Mouse (Mus musculus) ovary, adult 18-20 months (tissue): Measurements from ENCODE around the gene Slfn4.
"Not testable (repeated sequence)": the region's sequence is repeated elsewhere in the genome, so short reads cannot be mapped to it uniquely, and the experiment has no call there.

Experiments
- DNase-seq: peaks from one replicate; pipeline ENCODE4 v3.0.0; 2022; ENCODE audit warnings: low spot score, mixed read lengths

Slfn4 gene

DNA sequence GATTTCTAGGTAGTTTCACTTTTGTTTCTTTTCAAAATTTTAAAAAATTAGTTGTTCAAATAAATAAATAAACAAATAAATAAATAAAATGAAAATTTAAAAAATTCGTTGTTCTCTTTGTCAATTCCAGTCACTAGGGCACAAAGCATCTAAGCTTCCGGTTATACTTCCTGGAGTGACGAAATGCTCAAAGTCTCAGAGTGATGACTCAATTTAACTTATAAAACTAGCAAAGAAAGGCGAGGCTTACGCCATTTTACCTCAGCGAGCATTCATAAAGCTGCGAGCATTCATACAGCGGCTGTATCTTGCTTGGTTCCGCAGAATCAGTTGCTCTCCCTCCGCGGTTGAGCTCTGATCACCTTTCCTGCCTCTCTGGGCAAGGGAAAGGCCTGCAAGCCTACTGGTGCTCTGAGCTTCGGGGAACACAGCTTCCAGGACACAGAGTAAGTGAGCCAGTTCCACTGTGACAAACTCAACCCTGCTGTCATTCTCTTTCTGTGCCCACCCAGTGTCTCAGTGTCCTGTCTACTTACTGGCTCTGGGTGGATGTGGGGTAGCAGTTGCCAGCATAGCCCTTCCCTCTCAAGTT lies at the start of gene Slfn4:
Gene Slfn4 (plus strand): TSS at position 239 of the 592 bp plus-strand sequence.
- no peak for DNase-seq

DNA sequence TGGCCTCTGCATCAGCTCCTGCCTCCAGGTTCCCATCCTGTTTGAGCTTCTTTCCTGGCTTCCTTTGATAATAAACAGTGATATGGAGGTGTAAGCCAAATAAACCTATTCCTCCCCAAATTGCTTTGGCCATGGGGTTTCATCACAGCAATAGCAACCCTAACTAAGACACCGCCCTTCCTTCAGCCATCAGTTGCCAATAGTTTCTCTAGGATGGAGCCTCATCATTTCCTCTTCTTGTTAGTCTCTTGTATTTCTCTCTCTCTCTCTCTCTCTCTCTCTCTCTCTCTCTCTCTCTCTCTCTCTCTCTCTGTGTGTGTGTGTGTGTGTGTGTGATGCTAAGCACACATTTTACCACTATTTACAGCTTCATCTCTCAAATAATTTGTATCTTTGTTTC lies 49.4 kb upstream of the Slfn4 start:
- not testable (repeated sequence) for DNase-seq

DNA sequence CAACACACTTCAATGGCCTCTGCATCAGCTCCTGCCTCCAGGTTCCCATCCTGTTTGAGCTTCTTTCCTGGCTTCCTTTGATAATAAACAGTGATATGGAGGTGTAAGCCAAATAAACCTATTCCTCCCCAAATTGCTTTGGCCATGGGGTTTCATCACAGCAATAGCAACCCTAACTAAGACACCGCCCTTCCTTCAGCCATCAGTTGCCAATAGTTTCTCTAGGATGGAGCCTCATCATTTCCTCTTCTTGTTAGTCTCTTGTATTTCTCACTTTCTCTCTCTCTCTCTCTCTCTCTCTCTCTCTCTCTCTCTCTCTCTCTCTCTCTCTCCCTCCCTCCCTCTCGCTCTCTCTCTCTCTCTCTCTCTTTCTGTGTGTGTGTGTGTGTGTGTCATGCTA lies 37.7 kb upstream of the Slfn4 start:
- not testable (repeated sequence) for DNase-seq

DNA sequence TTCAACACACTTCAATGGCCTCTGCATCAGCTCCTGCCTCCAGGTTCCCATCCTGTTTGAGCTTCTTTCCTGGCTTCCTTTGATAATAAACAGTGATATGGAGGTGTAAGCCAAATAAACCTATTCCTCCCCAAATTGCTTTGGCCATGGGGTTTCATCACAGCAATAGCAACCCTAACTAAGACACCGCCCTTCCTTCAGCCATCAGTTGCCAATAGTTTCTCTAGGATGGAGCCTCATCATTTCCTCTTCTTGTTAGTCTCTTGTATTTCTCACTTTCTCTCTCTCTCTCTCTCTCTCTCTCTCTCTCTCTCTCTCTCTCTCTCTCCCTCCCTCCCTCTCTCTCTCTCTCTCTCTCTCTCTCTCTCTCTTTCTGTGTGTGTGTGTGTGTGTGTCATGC lies 26.0 kb upstream of the Slfn4 start:
- not testable (repeated sequence) for DNase-seq

DNA sequence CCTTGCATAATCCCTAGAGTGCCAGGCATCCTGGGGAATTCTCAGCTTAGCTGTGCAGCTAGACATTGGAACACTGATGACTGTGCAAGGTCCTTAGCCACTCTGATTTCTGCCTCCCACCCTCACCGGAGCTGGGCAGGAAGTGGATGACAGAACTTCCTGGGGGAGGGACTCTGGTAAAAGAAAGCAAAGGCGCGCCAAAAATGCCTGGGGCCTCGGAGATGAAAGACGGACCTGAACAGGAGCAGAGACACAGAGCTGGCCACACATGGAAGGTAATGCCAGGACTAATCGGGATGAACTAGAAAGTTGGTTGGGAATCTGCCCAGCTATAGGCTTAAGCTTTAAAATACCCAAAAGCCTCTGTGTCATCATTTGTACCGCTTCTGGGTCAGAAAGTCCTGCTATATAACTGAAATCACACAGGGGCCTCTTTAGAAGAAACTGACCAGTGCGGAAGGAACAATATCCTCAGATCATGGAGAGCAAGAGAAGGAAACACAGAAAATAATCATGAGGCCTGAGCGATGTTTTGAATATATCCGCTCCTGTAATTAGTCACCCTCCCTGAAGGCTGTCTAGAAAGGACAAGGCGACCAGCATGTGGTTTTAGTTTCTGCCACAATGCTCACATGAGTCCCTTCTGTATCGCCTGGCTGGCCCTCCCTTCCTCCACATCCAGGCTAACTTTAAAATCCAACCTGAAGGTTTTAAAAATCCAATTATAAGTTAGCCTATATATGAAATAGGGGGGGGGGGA lies 16.3 kb downstream of the Slfn4 start, which contains the start of gene Slfn3:
Gene Slfn3 (plus strand): TSS at position 197 of the 760 bp plus-strand sequence.
- no peak for DNase-seq

DNA sequence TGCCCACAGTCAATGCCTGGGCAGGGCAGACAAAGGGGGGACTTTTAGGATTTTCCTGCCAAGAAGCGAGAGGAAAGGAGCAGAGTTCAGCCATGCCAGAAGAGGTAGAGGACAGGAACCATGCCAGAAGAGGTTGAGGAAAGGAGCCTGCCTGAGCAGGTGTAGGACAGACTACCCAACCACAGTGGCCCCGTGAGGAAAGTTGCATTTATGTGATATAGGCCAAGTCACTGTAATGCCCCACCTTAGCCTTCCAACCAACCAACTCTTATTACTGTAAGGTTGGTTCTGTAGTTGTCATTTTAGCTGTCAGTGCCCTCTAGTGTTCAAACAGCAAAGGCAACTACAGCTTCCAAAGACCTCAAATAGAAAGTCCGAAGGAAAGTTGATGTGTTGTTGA lies 17.0 kb downstream of the Slfn4 start:
- no peak for DNase-seq

DNA sequence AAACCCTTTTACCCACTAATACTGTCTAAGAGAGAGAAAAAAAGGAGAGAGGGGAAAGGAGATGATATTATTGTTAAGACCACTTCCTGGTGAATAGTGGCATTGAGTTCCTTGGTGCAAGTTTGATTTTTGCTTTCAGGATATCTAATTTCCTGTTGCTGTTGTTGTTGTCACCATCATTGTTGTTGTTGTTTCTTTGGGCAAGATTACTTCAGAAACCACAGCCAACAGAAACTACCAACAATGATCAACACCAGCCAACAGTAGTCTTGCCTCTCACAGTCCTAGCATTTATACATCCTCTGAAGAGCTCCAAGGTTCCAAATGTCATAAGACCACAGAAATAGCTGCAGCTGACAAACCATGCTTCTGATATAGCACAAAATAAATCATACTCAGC lies 30.0 kb downstream of the Slfn4 start:
- DNase-seq = no peak

DNA sequence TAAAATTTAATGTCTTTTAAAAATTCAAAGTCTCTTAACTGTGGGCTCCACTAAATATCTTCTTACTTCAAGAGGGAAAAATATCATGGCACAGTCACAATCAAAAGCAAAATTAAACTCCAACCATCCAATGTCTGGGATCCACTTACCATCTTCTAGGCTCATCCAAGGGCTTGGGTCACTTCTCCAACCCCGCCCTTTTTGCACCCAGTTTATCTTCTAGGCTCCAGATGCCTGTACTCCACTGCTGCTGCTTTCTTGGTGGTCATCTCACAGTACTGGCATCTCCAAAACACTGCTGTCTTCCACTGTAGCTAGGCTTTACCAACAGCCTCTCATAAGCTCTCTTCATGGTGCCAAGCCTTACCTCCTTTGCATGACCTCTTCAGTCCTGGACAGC lies 41.1 kb downstream of the Slfn4 start:
- DNase-seq = no peak

DNA sequence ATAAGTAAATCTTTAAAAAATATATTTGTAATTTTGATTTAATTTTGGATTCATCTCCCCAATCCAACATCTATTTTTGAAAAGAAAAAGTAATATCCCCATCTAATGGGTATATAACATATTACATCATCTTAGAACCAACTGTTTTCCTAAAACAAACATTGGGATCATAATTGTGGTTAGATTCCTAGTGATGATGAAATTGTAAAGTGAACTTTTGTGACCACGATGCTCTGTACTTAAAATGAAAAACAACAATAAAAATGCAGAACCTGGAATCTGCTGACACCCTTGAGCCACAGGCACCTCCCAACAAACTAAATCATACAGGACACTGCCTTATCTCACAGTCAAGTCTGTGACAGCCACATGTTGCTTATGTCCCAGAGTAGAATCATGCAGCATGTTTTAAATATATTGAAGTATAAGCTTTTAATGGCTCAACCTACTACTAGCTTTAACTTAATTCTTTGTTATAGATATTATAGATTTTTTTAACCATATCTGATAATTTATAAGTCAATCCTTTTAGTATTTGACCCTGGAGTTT lies 46.4 kb downstream of the Slfn4 start:
- DNase-seq = no peak

DNA sequence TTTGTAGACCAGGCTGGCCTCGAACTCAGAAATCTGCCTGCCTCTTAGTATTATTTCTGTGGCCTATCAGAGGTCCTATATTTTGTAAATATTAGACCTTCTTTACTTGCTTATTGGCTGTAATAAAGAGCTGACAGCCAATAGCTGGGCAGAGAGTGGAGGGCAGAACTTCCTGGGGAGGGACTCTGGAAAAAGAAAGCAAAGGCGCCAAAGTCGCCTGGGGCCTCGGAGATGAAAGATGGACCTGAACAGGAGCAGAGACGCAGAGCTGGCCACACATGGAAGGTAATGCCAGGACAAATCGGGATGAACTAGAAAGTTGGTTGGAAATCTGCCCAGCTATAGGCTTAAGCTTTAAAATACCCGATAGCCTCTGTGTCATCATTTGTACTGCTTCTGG lies 48.4 kb downstream of the Slfn4 start:
- no peak for DNase-seq

DNA sequence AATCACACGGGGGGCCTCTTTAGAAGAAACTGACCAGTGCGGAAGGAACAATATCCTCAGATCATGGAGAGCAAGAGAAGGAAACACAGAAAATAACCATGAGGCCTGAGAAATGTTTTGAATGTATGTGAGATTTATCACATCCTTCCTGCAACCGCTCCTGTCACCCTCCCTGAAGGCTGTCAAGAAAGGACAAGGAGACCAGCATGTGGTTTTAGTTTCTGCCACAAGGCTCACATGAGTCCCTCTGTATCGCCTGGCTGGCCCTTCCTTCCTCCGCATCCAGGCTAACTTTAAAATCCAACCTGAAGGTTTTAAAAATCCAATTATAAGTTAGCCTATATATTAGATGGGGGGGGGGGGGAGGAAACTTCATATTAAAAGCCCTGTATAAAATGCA lies 48.8 kb downstream of the Slfn4 start:
- DNase-seq = not testable (repeated sequence)

DNA sequence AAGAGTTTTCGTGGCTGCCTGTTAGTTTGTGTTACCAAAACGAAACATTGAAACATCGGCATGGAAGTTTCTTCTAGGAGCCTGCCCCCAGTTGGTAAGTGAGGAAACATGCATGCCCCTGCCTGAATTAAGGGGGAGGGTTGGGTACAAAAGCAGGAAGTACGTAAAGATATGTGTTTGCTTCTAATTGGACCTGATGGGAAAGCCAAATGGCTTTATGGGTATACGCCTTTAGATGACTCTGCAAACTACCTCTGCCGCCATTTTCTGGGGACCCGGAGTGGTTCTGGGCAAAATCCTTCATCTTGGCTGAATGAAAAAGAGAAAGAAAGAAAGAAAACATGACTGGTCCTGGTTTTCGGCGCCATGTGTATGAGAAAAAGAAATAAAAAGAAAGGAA lies 49.2 kb downstream of the Slfn4 start:
- DNase-seq = no peak

DNA sequence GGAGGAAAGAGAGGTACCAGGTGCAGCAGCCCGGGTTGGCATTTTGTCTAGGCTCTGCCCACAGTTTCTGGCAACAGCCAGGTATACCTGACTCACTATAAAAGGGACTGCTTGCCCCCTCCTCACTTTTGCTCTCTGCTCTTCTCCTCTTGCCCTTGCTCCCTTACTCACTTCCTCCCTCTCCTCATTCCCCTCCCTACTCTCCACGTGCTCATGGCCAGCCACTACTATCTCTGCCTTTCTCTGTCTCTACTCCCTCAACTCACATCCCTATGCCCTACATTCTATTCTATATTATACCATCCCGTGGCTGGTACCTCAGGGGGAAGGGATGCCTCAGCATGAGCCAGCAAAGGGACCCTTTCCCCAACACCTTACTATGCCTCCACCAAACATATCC lies 49.8 kb downstream of the Slfn4 start:
- no peak for DNase-seq

DNA sequence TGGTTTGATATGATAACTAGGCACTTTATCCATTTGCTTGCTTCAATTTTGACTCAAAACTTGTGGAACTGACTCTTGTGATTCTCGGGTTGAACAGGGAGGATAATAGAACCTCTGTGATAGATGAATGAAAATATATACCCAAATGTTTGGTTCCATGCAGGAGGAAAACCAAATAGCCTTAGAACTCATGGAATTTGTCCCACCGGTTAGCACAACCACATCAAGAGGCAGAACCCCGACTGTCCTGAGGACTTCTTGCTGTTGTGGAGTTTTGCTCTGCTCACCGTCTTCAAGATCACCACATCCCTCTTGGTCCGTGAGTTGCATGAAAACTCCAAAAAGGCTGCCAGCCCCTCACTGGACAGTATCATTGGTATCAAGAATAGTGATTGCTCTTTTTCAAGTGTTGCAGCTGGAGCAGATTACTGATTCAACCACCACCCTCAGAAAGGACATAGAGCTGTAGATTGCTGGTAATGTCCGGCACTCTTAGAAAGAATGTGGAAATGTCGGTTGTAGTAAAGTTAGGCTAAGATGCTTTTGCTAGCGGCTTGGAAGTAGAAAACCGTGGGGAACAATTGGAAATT lies 50.5 kb downstream of the Slfn4 start:
- no peak for DNase-seq

DNA sequence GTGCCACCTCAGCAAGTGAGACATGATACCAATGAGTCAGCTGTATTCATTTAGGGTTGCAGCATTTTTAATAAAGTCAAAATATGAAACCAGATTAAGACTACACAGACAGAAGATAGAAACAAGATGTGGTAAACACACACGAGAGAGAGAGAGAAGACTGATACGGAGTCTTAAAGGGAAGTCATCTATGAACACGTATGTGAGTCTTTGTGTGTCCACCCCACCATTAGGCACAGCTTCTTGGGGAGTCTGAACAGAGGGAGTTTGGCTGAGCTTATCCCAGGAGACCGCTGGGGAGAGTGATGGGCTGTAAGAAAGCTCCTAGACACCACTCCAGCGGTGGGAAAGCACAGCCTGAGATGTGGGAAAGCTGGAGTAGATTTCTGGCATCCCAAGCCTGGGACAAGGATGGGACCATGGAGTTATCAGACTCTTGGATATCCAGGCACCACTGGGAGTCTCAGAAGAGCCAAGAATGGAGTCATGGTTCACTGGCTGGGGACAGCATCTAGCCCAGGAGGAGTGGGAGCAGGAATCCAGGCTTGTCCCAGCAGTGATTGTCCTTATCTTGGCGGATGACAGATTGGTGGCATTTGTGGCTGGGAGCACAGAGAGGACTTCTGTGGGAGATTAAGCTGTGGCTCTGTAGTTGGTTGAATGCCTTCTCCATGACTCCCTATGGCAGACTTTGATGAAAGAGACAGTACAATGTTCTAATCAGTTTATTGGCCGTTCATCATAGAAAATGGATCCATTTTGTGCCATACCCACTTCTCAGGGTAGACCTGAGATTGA lies 53.1 kb downstream of the Slfn4 start:
- no peak for DNase-seq

DNA sequence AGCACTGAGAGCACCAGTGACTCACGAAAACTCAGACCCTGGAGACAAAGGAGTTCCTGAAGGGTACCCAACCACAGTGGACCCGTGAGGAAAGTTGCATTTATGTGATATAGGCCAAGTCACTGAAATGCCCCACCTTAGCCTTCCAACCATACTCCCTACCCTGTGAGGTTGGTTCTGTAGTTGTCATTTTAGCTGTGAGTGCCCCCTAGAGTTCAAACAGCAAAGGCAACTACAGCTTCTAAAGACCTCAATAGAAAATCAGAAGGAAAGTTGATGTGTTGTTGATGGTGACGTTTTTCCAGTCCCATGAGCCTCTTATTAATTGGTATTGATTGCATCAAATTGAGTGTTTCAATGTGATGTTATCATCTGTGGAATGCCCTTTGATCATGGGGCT lies 56.0 kb downstream of the Slfn4 start:
- no peak for DNase-seq

DNA sequence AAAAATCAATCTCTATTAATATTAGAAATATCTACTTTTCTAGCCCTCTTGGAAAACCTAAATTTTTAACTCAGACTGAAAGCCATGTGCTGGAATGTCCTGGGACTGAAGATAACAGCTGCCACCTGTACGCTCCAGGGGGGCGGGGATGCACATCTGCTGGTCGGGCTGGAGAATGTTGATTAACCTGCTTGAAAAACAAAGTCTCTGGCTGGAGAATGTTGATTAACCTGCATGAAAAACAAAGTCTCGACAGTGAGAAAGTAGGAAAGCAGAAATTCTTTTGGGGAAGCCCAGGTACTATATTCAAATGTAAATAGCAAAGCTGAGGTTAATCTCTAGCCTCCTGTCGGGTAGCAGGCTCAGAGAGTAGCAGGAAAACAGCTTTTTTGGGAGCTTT lies 58.6 kb downstream of the Slfn4 start:
- DNase-seq = not testable (repeated sequence)

DNA sequence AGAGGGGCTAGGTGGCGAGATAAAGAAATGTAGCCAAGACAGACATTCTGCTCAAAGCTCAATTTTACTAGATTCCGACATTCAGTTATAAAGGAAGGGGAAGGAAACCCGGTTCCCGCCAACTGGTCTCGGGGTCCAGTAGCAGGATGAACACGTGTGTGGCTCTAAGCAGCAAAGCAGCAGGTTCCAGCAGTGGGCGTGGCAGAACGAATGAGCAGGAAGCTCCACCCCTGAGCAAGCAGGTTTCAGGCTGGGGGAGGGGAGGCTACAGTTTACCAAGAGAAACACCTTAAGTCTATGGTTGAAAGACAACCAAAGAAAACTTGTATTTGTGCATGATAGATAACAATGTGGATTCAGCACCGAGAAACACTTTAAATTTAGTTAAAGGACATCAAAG lies 62.4 kb downstream of the Slfn4 start:
- DNase-seq = not testable (repeated sequence)

DNA sequence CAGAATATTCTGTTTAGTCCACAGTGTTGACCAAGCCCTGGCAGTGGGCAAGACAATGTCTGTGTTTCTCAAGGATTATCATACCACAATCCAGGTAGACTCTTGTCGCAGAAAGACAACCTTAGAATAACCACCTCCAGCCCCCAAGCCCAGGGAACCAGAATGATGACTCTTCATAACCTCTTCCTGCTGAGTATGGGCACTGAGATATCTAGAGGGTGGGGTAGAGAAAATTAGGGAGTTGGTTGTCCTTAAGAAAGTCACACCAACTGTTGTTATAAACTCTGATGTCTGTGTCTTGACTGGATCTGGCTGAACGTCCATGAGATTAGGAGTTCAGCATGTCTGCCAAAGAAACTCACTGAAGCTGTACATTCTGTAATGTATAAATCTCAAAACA lies 63.4 kb downstream of the Slfn4 start:
- no peak for DNase-seq

DNA sequence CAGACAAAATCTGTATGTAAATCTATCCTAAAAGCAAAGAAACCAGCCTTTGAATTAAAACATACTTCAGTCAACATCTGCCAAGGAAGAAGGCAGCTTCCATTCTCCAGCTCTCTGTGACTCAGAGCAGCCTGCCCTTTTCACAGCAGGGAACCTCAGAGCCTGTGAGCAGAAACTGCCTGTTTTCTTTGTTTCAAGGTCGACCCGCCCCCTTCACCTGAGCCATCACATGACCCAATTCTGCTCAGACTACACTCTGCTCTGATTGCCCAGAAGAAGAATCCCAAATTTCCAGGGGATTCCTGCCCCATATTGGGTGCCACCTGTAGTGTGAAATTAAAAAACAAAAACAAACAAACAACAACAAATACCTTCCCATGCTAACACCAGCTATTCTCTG lies 64.8 kb downstream of the Slfn4 start:
- DNase-seq = no peak
